Mouse (Mus musculus) midbrain, embryonic 16.5 days (tissue): ENCODE results near the gene Eif4g3. TPM values are rescaled to one million over a fixed set of nuclear protein-coding genes. Genes with fewer than 3 reads are reported as not detected.
A peak's percentile ranks its signal among the peaks of the same experiment; 100 is the strongest.

Experiments used
- ATAC-seq: fragments of 200-750 bp; cut with Nextera tagmentation; 2 replicates; pipeline ENCODE4 v1.8.0; 2017; ENCODE audit warnings: moderate TSS enrichment
- H3K27ac ChIP-seq: fragments of 300-500 bp; sonication (generic); 2 replicates; pipeline ENCODE4 v1.5.1; 2014; ENCODE audit warnings: mild to moderate bottlenecking, low read length, mixed read lengths
- H3K27me3 ChIP-seq: fragments of 300-500 bp; sonication (generic); 2 replicates; pipeline ENCODE4 v1.6.1; 2014; ENCODE audit warnings: low read depth, low read length, mixed read lengths; ENCODE audit not compliant: control insufficient read depth, insufficient read depth
- H3K36me3 ChIP-seq: fragments of 300-500 bp; sonication (generic); 2 replicates; pipeline ENCODE4 v1.6.1; 2014; ENCODE audit warnings: mild to moderate bottlenecking, low read length, moderate library complexity, mixed read lengths; ENCODE audit not compliant: control insufficient read depth, insufficient read depth
- H3K4me1 ChIP-seq: fragments of 300-500 bp; sonication (generic); 2 replicates; pipeline ENCODE4 v1.6.1; 2014; ENCODE audit warnings: mild to moderate bottlenecking, low read length, mixed read lengths; ENCODE audit not compliant: control insufficient read depth, insufficient read depth
- H3K4me2 ChIP-seq: fragments of 300-500 bp; sonication (generic); 2 replicates; pipeline ENCODE4 v1.6.1; 2014; ENCODE audit warnings: mild to moderate bottlenecking, low read length, mixed read lengths
- H3K4me3 ChIP-seq: fragments of 300-500 bp; sonication (generic); 2 replicates; pipeline ENCODE4 v1.5.1; 2014; ENCODE audit warnings: low read depth, mild to moderate bottlenecking, low read length, moderate library complexity, mixed read lengths
- H3K9ac ChIP-seq: fragments of 300-500 bp; sonication (generic); 2 replicates; pipeline ENCODE4 v1.6.1; 2014; ENCODE audit warnings: low read depth, low read length, mixed read lengths
- H3K9me3 ChIP-seq: fragments of 300-500 bp; sonication (generic); replicated peaks from 2 replicates; pipeline ENCODE4 v1.6.1; 2014; ENCODE audit warnings: mild to moderate bottlenecking, low read length, mixed read lengths; ENCODE audit not compliant: control insufficient read depth, poor library complexity, severe bottlenecking
- WGBS: fragments of 180-500 bp; shearing (Covaris S2); extraction: QIAGEN DNeasy Blood & Tissue Kit; methylation state at CpG from one replicate; pipeline ENCODE4 v1.1.7; 2014; 5-methylcytosine and 5-hydroxymethylcytosine counted together
- polyA plus RNA-seq: library from polyadenylated mRNA; unstranded; fragments of >200 nt; fragmentation: Nextera tagmentation; extraction: Ambion mirVana; gene quantifications from 2 replicates; pipeline ENCODE4 v1.2.1, GENCODE M21; 2015

Eif4g3 gene
- polyA plus RNA-seq, 1 experiment from 2014 or later = 48.7 TPM

GRCm38 (mm10) chr4:138210116-138210515, 217.3 kb downstream of the Eif4g3 start:
- no peak for ATAC-seq
- Histone ChIP-seq H3K27ac (no peak overlapping the region), H3K36me3 (peaks cover 21% of the 10 kb centered on the region), H3K27me3 (no peaks in the 10 kb centered on the region), H3K9me3 (no peaks in the 10 kb centered on the region), H3K9ac (no peak overlapping the region), H3K4me3 (no peak overlapping the region), H3K4me2 (no peak overlapping the region), H3K4me1 (no peaks in the 10 kb centered on the region; the same call in 1 of the 2 replicates)
- 86% methylated on average over 5 of the region's 5 CpGs for WGBS

DNA sequence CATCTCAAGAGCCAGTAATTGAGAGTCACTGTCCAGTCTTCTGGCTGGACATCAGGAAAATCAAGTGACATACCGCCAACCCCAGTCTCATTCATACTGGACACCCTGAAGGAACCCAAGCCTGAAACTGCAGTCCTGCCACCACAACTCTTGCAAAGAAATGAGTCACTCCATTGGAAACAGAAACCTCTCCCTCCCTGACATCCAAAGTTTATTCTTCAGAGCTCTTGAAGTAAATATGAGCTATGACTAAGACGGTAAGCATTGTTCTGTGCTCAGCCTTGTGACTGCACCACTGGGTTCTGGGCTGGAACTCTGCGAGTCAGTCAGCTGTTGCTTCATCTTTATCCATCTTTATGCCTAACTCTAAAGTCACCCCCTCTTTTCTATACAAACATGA, 221.0 kb downstream of the Eif4g3 start:
- Histone ChIP-seq H3K9ac (no peak overlapping the region), H3K27ac (no peak overlapping the region), H3K4me2 (no peak overlapping the region), H3K27me3 (no peaks in the 10 kb centered on the region), H3K9me3 (no peaks in the 10 kb centered on the region), H3K36me3 (peaks cover 10% of the 10 kb centered on the region), H3K4me3 (no peak overlapping the region), H3K4me1 (peaks cover 20% of the 10 kb centered on the region)
- WGBS = 87% methylated on average over 3 of the region's 3 CpGs
- ATAC-seq = no peak

DNA sequence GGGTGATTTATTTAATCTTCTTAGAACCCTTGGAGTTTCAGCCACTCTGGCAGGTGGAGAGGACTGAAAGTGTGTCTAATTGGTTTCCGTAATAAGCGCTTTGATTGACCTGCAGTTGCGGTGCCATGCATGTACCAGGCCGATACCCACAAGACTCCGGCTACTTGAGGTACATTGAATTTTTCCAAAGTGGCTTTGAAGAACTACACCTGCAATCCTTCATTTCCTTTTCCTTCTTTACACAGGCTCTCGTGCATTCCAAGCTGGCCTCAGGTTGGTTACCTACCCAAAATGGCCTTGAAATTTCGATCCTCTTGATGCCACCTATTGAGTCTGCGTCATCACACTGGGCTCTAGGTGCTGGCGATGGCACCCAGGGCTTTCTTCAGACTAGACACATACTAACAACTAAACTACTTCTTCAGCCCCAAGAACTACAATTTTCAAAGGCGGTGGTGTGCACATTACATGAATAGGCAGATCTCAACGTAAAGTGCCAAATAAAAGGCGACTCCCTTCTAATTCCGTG, 222.9 kb downstream of the Eif4g3 start:
- WGBS = 33% methylated on average over 13 of the region's 13 CpGs
- H3K9ac ChIP-seq = peak overlapping the region; percentile 97

DNA sequence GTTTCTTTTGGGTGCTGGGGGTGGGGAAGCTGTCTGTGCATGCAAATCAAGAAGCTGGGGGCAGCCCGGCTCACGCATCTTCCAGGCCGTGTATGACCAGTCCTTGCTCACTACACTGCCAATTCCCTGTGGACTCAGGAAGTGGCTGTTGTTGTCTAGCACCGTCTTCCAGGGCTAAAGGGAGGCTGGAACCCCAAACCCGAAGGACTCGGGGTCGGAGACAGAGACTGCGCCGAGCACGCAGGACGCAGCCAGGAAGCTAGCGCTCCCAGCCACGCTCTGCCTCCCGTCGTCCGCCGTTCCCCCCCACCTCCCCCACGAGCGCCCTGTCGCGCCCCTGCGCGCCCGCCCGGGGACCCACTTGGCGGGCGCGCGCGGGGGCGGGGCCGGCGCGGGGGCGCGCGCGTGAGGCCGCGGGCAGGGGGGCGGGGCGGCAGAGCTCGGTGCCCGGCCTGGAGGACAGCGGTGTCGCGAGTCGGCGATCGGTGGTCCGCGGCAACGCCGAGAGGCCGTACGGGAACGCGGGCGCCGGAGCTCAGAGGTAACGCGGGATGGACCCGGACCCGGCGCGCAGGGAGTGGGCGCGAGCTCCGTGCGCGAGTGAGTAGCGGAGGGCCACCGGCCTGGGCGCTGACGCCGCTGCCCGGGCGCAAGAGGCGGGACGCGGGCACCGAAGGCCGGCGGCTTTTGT, 223.5 kb downstream of the Eif4g3 start, which contains the start of gene Hp1bp3:
Gene Hp1bp3 (plus strand): TSS at position 97 of the 691 bp plus-strand sequence.
- H3K9me3 ChIP-seq = no peaks in the 10 kb centered on the region
- H3K27me3 ChIP-seq = no peaks in the 10 kb centered on the region
- ATAC-seq = peak; percentile 80
- peaks cover 31% of the 10 kb centered on the region for H3K4me1 ChIP-seq
- no peaks in the 10 kb centered on the region for H3K36me3 ChIP-seq
- H3K4me2 ChIP-seq = peak within 1 kb of the TSS; percentile 80
- H3K9ac ChIP-seq = peak within 1 kb of the TSS; percentile 97
- H3K4me3 ChIP-seq = peak within 1 kb of the TSS; percentile 68
- under 1% methylated on average over 58 of the region's 84 CpGs for WGBS
- peak within 1 kb of the TSS; percentile 100 for H3K27ac ChIP-seq

More for the DNA sequence above, 222.9 kb downstream of the Eif4g3 start:
- Histone ChIP-seq H3K27ac (peak overlapping the region; percentile 100), H3K4me1 (peaks cover 31% of the 10 kb centered on the region), H3K9me3 (no peaks in the 10 kb centered on the region), H3K4me2 (peak overlapping the region; percentile 64), H3K36me3 (no peaks in the 10 kb centered on the region), H3K4me3 (peak overlapping the region; percentile 68), H3K27me3 (no peaks in the 10 kb centered on the region)
- ATAC-seq = no peak

DNA sequence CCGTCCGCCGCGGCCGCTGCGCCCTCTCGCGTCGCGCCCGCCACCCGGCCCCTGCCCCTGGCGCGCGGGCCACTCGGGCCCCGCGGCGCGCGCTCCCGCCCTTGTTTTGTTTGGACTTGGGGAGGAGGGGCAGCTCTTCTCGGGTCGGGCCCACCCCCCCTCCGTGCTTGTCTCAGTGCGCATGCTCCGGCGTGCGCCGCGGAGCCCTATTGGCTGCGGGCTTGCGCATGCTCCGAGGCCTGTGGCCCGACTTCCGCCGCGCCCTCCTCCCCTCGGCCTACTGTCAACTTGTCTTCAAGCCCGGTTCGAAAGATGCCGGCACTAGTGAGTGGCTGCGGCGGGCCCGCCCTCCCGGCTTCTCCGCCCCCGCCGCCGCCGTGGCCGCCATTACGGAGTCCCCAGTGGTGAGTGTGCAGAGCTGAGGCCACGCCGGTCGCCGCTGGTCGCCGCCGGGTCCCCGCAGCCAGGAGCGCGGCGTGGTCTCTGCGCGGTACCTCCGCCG, 224.1 kb downstream of the Eif4g3 start:
- under 1% methylated on average over 54 of the region's 68 CpGs for WGBS
- peak overlapping the region; percentile 80 for H3K4me2 ChIP-seq
- peak overlapping the region; percentile 100 for H3K27ac ChIP-seq
- H3K27me3 ChIP-seq = no peaks in the 10 kb centered on the region
- ATAC-seq = peak; percentile 93
- peak overlapping the region; percentile 68 for H3K4me3 ChIP-seq
- H3K9me3 ChIP-seq = no peaks in the 10 kb centered on the region
- peaks cover 31% of the 10 kb centered on the region for H3K4me1 ChIP-seq
- H3K36me3 ChIP-seq = no peaks in the 10 kb centered on the region
- peak overlapping the region; percentile 97 for H3K9ac ChIP-seq

DNA sequence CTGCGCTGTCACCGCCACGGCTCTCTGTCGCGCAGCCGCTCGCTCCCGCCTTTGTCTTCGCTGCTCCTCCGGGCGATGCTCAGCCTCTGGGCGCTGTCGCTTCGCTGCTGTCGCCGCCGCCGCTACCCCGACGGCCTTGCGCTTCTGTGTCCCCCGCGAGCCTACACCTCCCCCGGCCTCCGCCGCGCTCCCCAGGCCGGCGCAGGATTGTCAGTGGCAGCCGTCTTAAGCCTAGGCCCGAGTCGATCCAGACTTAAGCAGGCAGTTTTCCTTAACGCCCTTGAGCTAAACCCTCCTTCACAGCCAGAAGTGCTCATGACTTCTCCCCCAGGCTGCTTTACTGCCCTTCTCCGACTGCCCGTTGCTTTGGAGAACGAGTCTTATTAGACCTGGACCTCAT, 224.6 kb downstream of the Eif4g3 start:
- ATAC-seq = peak; percentile 33
- no peaks in the 10 kb centered on the region for H3K27me3 ChIP-seq
- peaks cover 31% of the 10 kb centered on the region for H3K4me1 ChIP-seq
- H3K4me2 ChIP-seq = peak overlapping the region; percentile 80
- H3K9me3 ChIP-seq = no peaks in the 10 kb centered on the region
- WGBS = 1% methylated on average over 34 of the region's 36 CpGs
- peak overlapping the region; percentile 68 for H3K4me3 ChIP-seq
- peak overlapping the region; percentile 97 for H3K9ac ChIP-seq
- peak overlapping the region; percentile 100 for H3K27ac ChIP-seq
- H3K36me3 ChIP-seq = no peaks in the 10 kb centered on the region

- Histone ChIP-seq H3K4me3 (peak overlapping the region; percentile 68), H3K4me2 (peak overlapping the region; percentile 80), H3K27ac (peak overlapping the region; percentile 100), H3K9me3 (no peaks in the 10 kb centered on the region), H3K36me3 (peaks cover 2% of the 10 kb centered on the region; the same call in 1 of the 2 replicates), H3K4me1 (peaks cover 31% of the 10 kb centered on the region), H3K9ac (peak overlapping the region; percentile 97), H3K27me3 (no peaks in the 10 kb centered on the region)
- no peak for ATAC-seq
- 80% methylated on average over 11 of the region's 11 CpGs for WGBS
These were observed 225.3 kb downstream of the Eif4g3 start for GRCm38 (mm10) chr4:138217951-138218685.

DNA sequence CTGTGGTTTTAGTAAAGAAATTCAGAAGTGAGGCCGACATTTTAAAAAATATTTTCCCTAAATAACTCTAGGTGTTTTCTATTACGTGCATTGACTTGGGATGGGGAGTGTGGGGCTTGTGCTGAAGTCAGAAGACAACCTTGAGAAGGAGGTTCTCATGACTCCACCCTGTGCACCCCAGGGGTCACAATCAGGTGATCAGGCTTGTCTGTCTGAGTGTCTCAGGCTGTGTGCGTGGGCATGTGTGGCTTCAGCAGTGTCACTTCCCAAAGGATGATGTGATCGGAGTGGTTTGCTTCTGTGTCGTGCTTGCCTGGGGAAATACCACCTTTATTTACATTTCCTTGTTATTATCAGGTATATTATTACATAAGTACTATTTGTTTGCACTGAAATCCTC, 226.5 kb downstream of the Eif4g3 start:
- Histone ChIP-seq H3K4me3 (no peak overlapping the region), H3K9me3 (no peaks in the 10 kb centered on the region), H3K4me2 (no peak overlapping the region), H3K27me3 (no peaks in the 10 kb centered on the region), H3K27ac (no peak overlapping the region), H3K36me3 (peaks cover 12% of the 10 kb centered on the region), H3K9ac (no peak overlapping the region), H3K4me1 (peaks cover 31% of the 10 kb centered on the region)
- no peak for ATAC-seq
- WGBS = 83% methylated on average over 5 of the region's 5 CpGs
